Mouse (Mus musculus): ENCODE results near the gene Rab5b.
A peak's percentile ranks its signal among the peaks of the same experiment; 100 is the strongest.
"Not testable (repeated sequence)": the region's sequence is repeated elsewhere in the genome, so short reads cannot be mapped to it uniquely, and the experiment has no call there.

The Rab5b gene

GRCm38 (mm10) chr10:128695992-128696807, at the start of gene Rab5b:
Rab5b (minus strand) TSS chr10:128696264.
- peak; percentile 99 to 100 for DNase-seq (ENCODE audit: low spot score in 2 of 2)

GRCm38 (mm10) chr10:128744680-128745601, 48.9 kb upstream of the Rab5b start, which contains the start of gene Dgka:
Dgka (minus strand) TSS chr10:128744855.
- no peak for DNase-seq (ENCODE audit: low spot score in 2 of 2)

GRCm38 (mm10) chr10:128744211-128744610, 48.1 kb upstream of the Rab5b start:
- DNase-seq (ENCODE audit: low spot score in 2 of 2): peak in 1 of 2 experiments; percentile 25

GRCm38 (mm10) chr10:128743791-128744191, 47.7 kb upstream of the Rab5b start:
- DNase-seq (ENCODE audit: low spot score in 2 of 2): peak; percentile 45 to 55

GRCm38 (mm10) chr10:128743235-128743634, 47.2 kb upstream of the Rab5b start:
- no peak for DNase-seq (ENCODE audit: low spot score in 2 of 2)

GRCm38 (mm10) chr10:128742616-128743015, 46.6 kb upstream of the Rab5b start:
- no peak for DNase-seq (ENCODE audit: low spot score in 2 of 2)

- no peak for DNase-seq (ENCODE audit: low spot score in 2 of 2)
These were observed 44.2 kb upstream of the Rab5b start for GRCm38 (mm10) chr10:128740296-128740695.

- no peak for DNase-seq (ENCODE audit: low spot score in 2 of 2)
These were observed 41.4 kb upstream of the Rab5b start for GRCm38 (mm10) chr10:128737435-128737834.

- DNase-seq (ENCODE audit: low spot score in 2 of 2): no peak
These were observed 35.9 kb upstream of the Rab5b start for GRCm38 (mm10) chr10:128731992-128732391.

- DNase-seq (ENCODE audit: low spot score in 2 of 2): peak; percentile 63 to 68
These were observed 35.0 kb upstream of the Rab5b start for GRCm38 (mm10) chr10:128731002-128731433.

GRCm38 (mm10) chr10:128728059-128728458, 32.0 kb upstream of the Rab5b start:
- DNase-seq (ENCODE audit: low spot score in 2 of 2): no peak

- not testable (repeated sequence) for DNase-seq (ENCODE audit: low spot score in 2 of 2)
These were observed 29.4 kb upstream of the Rab5b start for GRCm38 (mm10) chr10:128725466-128725865.

- DNase-seq (ENCODE audit: low spot score in 2 of 2): no peak
These were observed 19.8 kb upstream of the Rab5b start for GRCm38 (mm10) chr10:128715559-128716537.

- DNase-seq (ENCODE audit: low spot score in 2 of 2): not testable (repeated sequence)
These were observed 15.3 kb upstream of the Rab5b start for GRCm38 (mm10) chr10:128711318-128711717.

GRCm38 (mm10) chr10:128705317-128705693, 9.2 kb upstream of the Rab5b start:
- no peak for DNase-seq (ENCODE audit: low spot score in 2 of 2)

GRCm38 (mm10) chr10:128704491-128705316, 8.6 kb upstream of the Rab5b start, which contains the start of gene Cdk2:
Cdk2 (minus strand) TSS chr10:128705031.
- peak; percentile 75 to 79 for DNase-seq (ENCODE audit: low spot score in 2 of 2)

GRCm38 (mm10) chr10:128703895-128704294, 7.8 kb upstream of the Rab5b start, which contains the start of gene Pmel:
Pmel (plus strand) TSS chr10:128704195.
- DNase-seq (ENCODE audit: low spot score in 2 of 2): no peak

GRCm38 (mm10) chr10:128702328-128703007, 6.4 kb upstream of the Rab5b start:
- no peak for DNase-seq (ENCODE audit: low spot score in 2 of 2)

GRCm38 (mm10) chr10:128700712-128701111, 4.6 kb upstream of the Rab5b start:
- no peak for DNase-seq (ENCODE audit: low spot score in 2 of 2)
